Mouse (Mus musculus) olfactory bulb, adult 2 months (tissue): Measurements from ENCODE around the gene Lbhd2. TPM values are rescaled to one million over a fixed set of nuclear protein-coding genes. Genes with fewer than 3 reads are reported as not detected.

Experiments used
- H3K27ac ChIP-seq: fragments of 200-500 bp; 2 replicates; pipeline ENCODE4 v1.5.1; 2012; ENCODE audit warnings: low read depth, low read length; ENCODE audit not compliant: insufficient read depth
- H3K4me1 ChIP-seq: fragments of 200-500 bp; 2 replicates; pipeline ENCODE4 v1.6.1; 2012; ENCODE audit warnings: low read length; ENCODE audit not compliant: control insufficient read depth, insufficient read depth
- H3K4me3 ChIP-seq: fragments of 200-500 bp; 2 replicates; pipeline ENCODE4 v1.5.1; 2012; ENCODE audit warnings: mild to moderate bottlenecking, low read depth, low read length, moderate library complexity; ENCODE audit not compliant: insufficient read depth
- CTCF ChIP-seq: fragments of 200-500 bp; IDR thresholded peaks from 2 replicates; pipeline ENCODE4 v1.5.1; 2012; ENCODE audit warnings: low read depth, mild to moderate bottlenecking, low read length, moderate library complexity; ENCODE audit not compliant: insufficient read depth
- POLR2A ChIP-seq: fragments of 200-500 bp; IDR thresholded peaks from 2 replicates; pipeline ENCODE4 v1.6.1; 2012; ENCODE audit warnings: mild to moderate bottlenecking, low read depth, low read length, moderate library complexity; ENCODE audit not compliant: insufficient read depth
- WGBS: fragments of 180-500 bp; shearing (Covaris S2); methylation state at CpG from one replicate; pipeline ENCODE4 v1.1.7; 2018; 5-methylcytosine and 5-hydroxymethylcytosine counted together
- polyA plus RNA-seq: library from polyadenylated mRNA; stranded (reverse); fragments of >200 nt; gene quantifications from 2 replicates; pipeline ENCODE4 v1.2.4, GENCODE M21; 2012; ENCODE audit warnings: low replicate concordance; ENCODE audit not compliant: missing spikeins, insufficient read depth, insufficient read length

The Lbhd2 gene
- polyA plus RNA-seq, 1 experiment = not detected

- H3K4me3 ChIP-seq = peak overlapping the region; percentile 31
- H3K4me1 ChIP-seq = peaks cover 11% of the 10 kb centered on the region
- TF ChIP-seq POLR2A = no peak
- TF ChIP-seq CTCF = no peak
- 10% methylated on average over 6 of the region's 6 CpGs for WGBS
- no peak overlapping the region for H3K27ac ChIP-seq
These were observed 30.6 kb upstream of the Lbhd2 start for GRCm38 (mm10) chr12:111376053-111376452.

GRCm38 (mm10) chr12:111376826-111377331 is 29.7 kb upstream of the Lbhd2 start:
- TF ChIP-seq CTCF (no peak), POLR2A (no peak)
- H3K27ac ChIP-seq = peak overlapping the region; percentile 63
- WGBS = 1% methylated on average over 48 of the region's 49 CpGs
- H3K4me3 ChIP-seq = peak overlapping the region; percentile 96
- peaks cover 11% of the 10 kb centered on the region for H3K4me1 ChIP-seq

- 1% methylated on average over 93 of the region's 94 CpGs for WGBS
- Histone ChIP-seq H3K4me1 (peaks cover 11% of the 10 kb centered on the region), H3K4me3 (peak within 1 kb of the TSS; percentile 96), H3K27ac (peak within 1 kb of the TSS; percentile 89)
- TF ChIP-seq CTCF (no peak), POLR2A (peak; percentile 95)
These were observed 29.1 kb upstream of the Lbhd2 start, which contains the start of gene Cdc42bpb for GRCm38 (mm10) chr12:111377376-111377973. Gene Cdc42bpb (minus strand): TSS chr12:111377718.

GRCm38 (mm10) chr12:111377986-111378490 is 28.6 kb upstream of the Lbhd2 start:
- WGBS = 0% methylated on average over 32 of the region's 32 CpGs
- peak overlapping the region; percentile 89 for H3K27ac ChIP-seq
- peak overlapping the region; percentile 96 for H3K4me3 ChIP-seq
- TF ChIP-seq POLR2A (no peak), CTCF (no peak)
- peaks cover 11% of the 10 kb centered on the region for H3K4me1 ChIP-seq

GRCm38 (mm10) chr12:111378812-111379211 is 27.8 kb upstream of the Lbhd2 start:
- Histone ChIP-seq H3K4me3 (no peak overlapping the region), H3K27ac (no peak overlapping the region), H3K4me1 (peaks cover 11% of the 10 kb centered on the region)
- WGBS = 73% methylated on average over 12 of the region's 12 CpGs
- TF ChIP-seq CTCF = no peak

GRCm38 (mm10) chr12:111385883-111386641 is 20.5 kb upstream of the Lbhd2 start:
- Histone ChIP-seq H3K4me3 (no peak overlapping the region), H3K27ac (no peak overlapping the region), H3K4me1 (peaks cover 4% of the 10 kb centered on the region)
- TF ChIP-seq POLR2A (no peak), CTCF (no peak)
- WGBS = 88% methylated on average over 13 of the region's 13 CpGs

GRCm38 (mm10) chr12:111386642-111387120 is 19.9 kb upstream of the Lbhd2 start:
- no peak overlapping the region for H3K4me3 ChIP-seq
- TF ChIP-seq POLR2A = no peak
- TF ChIP-seq CTCF = no peak
- peaks cover 4% of the 10 kb centered on the region for H3K4me1 ChIP-seq
- WGBS = 55% methylated on average over 8 of the region's 8 CpGs
- no peak overlapping the region for H3K27ac ChIP-seq

GRCm38 (mm10) chr12:111387146-111387545 is 19.5 kb upstream of the Lbhd2 start:
- no peak overlapping the region for H3K27ac ChIP-seq
- H3K4me1 ChIP-seq = peaks cover 4% of the 10 kb centered on the region
- WGBS = 86% methylated on average over 4 of the region's 4 CpGs
- no peak overlapping the region for H3K4me3 ChIP-seq
- no peak for TF ChIP-seq POLR2A
- no peak for TF ChIP-seq CTCF

GRCm38 (mm10) chr12:111394008-111394407 is 12.6 kb upstream of the Lbhd2 start:
- TF ChIP-seq POLR2A = no peak
- no peak for TF ChIP-seq CTCF
- Histone ChIP-seq H3K27ac (no peak overlapping the region), H3K4me3 (no peak overlapping the region), H3K4me1 (no peaks in the 10 kb centered on the region)
- WGBS = 79% methylated on average over 6 of the region's 6 CpGs
